7 mouse cellular contexts compared by ENCODE assay signal in the genomic region with DNA sequence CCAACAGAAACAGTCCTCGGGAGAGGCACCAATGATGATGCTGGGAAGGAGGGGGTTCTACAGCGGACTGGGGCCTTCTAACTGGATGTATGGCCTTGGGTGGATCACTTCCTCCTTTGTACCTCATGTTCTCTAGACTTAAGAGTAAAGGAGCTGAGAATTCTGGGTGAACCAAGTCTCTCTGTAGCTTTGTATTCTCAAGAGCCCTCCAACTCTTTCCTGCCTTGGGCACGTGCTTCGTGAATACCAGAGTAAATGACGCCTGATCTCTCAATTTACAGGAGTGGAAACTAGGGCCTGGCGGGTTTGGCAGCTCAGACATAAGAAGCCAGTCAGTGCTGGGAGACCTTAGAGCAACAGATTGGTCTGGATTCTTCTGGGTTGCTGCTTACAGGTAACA. TPM values are rescaled to one million over a fixed set of nuclear protein-coding genes. Genes with fewer than 3 reads are reported as not detected.
DNase-seq lines count a peak whose midpoint lies in the region; ATAC-seq and TF ChIP-seq lines count a peak whose summit lies in the region.

No protein-coding gene starts in this region.

- WGBS in lung, embryonic 14.5 days: 20% methylated on average over 6 of the region's 6 CpGs
- 44% methylated on average over 6 of the region's 6 CpGs for WGBS in lung, adult 2 months
- 34% methylated on average over 6 of the region's 6 CpGs for whole genome bisulfite sequencing in heart, embryonic 16.5 days
- 7% methylated on average over 6 of the region's 6 CpGs for WGBS in liver, embryonic 16.5 days (ENCODE audit: insufficient replicate concordance)

- DNase-seq in lung, embryonic 14.5 days: peak; percentile 60
- DNase-seq in lung, adult 2 months: no peak
- DNase-seq in brain, embryonic 14.5 days (ENCODE audit: low read depth): peak; percentile 33
- DNase-seq in thymus, postnatal 25 days: peak; percentile 14
- no peak for DNase-seq in left cerebral cortex, postnatal 36 days (ENCODE audit: low spot score in 2 of 2)

- peak overlapping the region; percentile 80 for H3K9ac ChIP-seq in lung, embryonic 14.5 days
- H3K9ac ChIP-seq in heart, embryonic 16.5 days (ENCODE audit: low read length): peak overlapping the region; percentile 81
- H3K9ac ChIP-seq in liver, embryonic 16.5 days (ENCODE audit: low read depth, low read length): peak overlapping the region; percentile 85

- no peaks in the 10 kb centered on the region for H3K9me3 ChIP-seq in lung, embryonic 14.5 days (ENCODE audit: low read depth, low read length)
- H3K9me3 ChIP-seq in heart, embryonic 16.5 days (replicated peaks; ENCODE audit: control insufficient read depth, low read length): no peaks in the 10 kb centered on the region
- H3K9me3 ChIP-seq in liver, embryonic 16.5 days (replicated peaks; ENCODE audit: control insufficient read depth, low read length): no peaks in the 10 kb centered on the region

- no peak for TF ChIP-seq POLR2A in lung, adult 2 months (IDR thresholded peaks at IDR 0.05; ENCODE audit: borderline replicate concordance, extremely low read depth, low read depth, low read length)
- no peak for TF ChIP-seq POLR2A in brain, embryonic 14.5 days (IDR thresholded peaks at IDR 0.05; ENCODE audit: borderline replicate concordance, extremely low read depth, insufficient read depth, insufficient read length, poor library complexity, severe bottlenecking)

- peak overlapping the region; percentile 67 for H3K4me2 ChIP-seq in lung, embryonic 14.5 days
- H3K4me2 ChIP-seq in heart, embryonic 16.5 days (ENCODE audit: low read depth, low read length): peak overlapping the region; percentile 79
- peak overlapping the region; percentile 96 for H3K4me2 ChIP-seq in liver, embryonic 16.5 days (ENCODE audit: low read depth, low read length)

- peaks cover 7% of the 10 kb centered on the region; the same call in 1 of the 2 replicates for H3K4me1 ChIP-seq in lung, embryonic 14.5 days (ENCODE audit: insufficient read depth)
- peaks cover 14% of the 10 kb centered on the region for H3K4me1 ChIP-seq in lung, adult 2 months (ENCODE audit: control insufficient read depth, insufficient read depth, low read length)
- peaks cover 18% of the 10 kb centered on the region for H3K4me1 ChIP-seq in heart, embryonic 16.5 days (ENCODE audit: control insufficient read depth, insufficient read depth, low read length)
- H3K4me1 ChIP-seq in liver, embryonic 16.5 days (ENCODE audit: control insufficient read depth, low read depth, low read length): peaks cover 28% of the 10 kb centered on the region

- intact Hi-C loops in left cerebral cortex, postnatal 36 days (cut with DNase I): loop anchor here (5.0 kb wide), 1 partner anchor 45 kb away; the partner anchor contains the start of genes Lsm3 and Xpc

- H3K27ac ChIP-seq in lung, embryonic 14.5 days (ENCODE audit: low read depth): peak overlapping the region; percentile 83; the same call in 1 of the 2 replicates
- peak overlapping the region; percentile 85 for H3K27ac ChIP-seq in heart, embryonic 16.5 days (ENCODE audit: low read length)
- H3K27ac ChIP-seq in liver, embryonic 16.5 days (ENCODE audit: low read length): peak overlapping the region; percentile 12

- H3K27me3 ChIP-seq in lung, embryonic 14.5 days (ENCODE audit: insufficient read depth, low read length): no peaks in the 10 kb centered on the region
- H3K27me3 ChIP-seq in heart, embryonic 16.5 days (ENCODE audit: control insufficient read depth, insufficient read depth, low read length): no peaks in the 10 kb centered on the region
- no peaks in the 10 kb centered on the region for H3K27me3 ChIP-seq in liver, embryonic 16.5 days (ENCODE audit: control insufficient read depth, insufficient read depth, low read depth, low read length)

- no peak for ATAC-seq in lung, embryonic 14.5 days (ENCODE audit: insufficient read depth)
- no peak for ATAC-seq in heart, embryonic 16.5 days (replicated peaks; ENCODE audit: extremely low read depth, insufficient read depth, low FRiP score)
- ATAC-seq in liver, embryonic 16.5 days (ENCODE audit: low read depth): no peak

- no peak for TF ChIP-seq CTCF in lung, embryonic 14.5 days (IDR thresholded peaks at IDR 0.05; ENCODE audit: low read depth)
- no peak for TF ChIP-seq CTCF in lung, adult 2 months (IDR thresholded peaks at IDR 0.05; ENCODE audit: insufficient read depth, low read length)
- TF ChIP-seq CTCF in brain, embryonic 14.5 days (IDR thresholded peaks at IDR 0.05; ENCODE audit: borderline replicate concordance, extremely low read depth, insufficient read depth, insufficient read length): no peak

- peaks cover 31% of the 10 kb centered on the region for H3K36me3 ChIP-seq in lung, embryonic 14.5 days (ENCODE audit: insufficient read depth)
- H3K36me3 ChIP-seq in heart, embryonic 16.5 days (ENCODE audit: control insufficient read depth, insufficient read depth): peaks cover 5% of the 10 kb centered on the region
- peaks cover 3% of the 10 kb centered on the region for H3K36me3 ChIP-seq in liver, embryonic 16.5 days (ENCODE audit: control insufficient read depth, insufficient read depth)

- peak overlapping the region; percentile 83 for H3K4me3 ChIP-seq in lung, embryonic 14.5 days (ENCODE audit: low read depth, low read length)
- H3K4me3 ChIP-seq in lung, adult 2 months (replicated peaks; ENCODE audit: extremely low read depth, low read depth, low read length): no peak overlapping the region
- H3K4me3 ChIP-seq in heart, embryonic 16.5 days (ENCODE audit: low read length): peak overlapping the region; percentile 79
- H3K4me3 ChIP-seq in liver, embryonic 16.5 days (ENCODE audit: low read depth, low read length): peak overlapping the region; percentile 88

RNA-seq across cellular contexts. Expression of gene Chchd4, which starts 1.0 kb away (rescaled TPM):
- 28.7 and 32.0 TPM in 2 replicates for polyA plus RNA-seq in lung, embryonic 14.5 days (2014; fragmentation: Nextera tagmentation; extraction: Ambion mirVana)
- polyA plus RNA-seq in lung, adult 2 months (2012; rRNA removed): 3.5 and 4.4 TPM in 2 replicates
- 14.0 and 14.5 TPM in 2 replicates for polyA plus RNA-seq in brain, embryonic 14.5 days (2012; rRNA removed)
- polyA plus RNA-seq in heart, embryonic 16.5 days (2015; fragmentation: Nextera tagmentation; extraction: Ambion mirVana): 32.4 and 33.7 TPM in 2 replicates
- 9.9 and 10.1 TPM in 2 replicates for polyA plus RNA-seq in liver, embryonic 16.5 days (2015; fragmentation: Nextera tagmentation; extraction: Ambion mirVana)
- total RNA-seq in left cerebral cortex, postnatal 36 days (2021): 10 to 100 TPM; 19.8 to 21.1 TPM

RNA-seq across cellular contexts. Expression of gene Tmem43, which starts 1.2 kb away (rescaled TPM):
- 57.6 and 57.9 TPM in 2 replicates for polyA plus RNA-seq in lung, embryonic 14.5 days (2014; fragmentation: Nextera tagmentation; extraction: Ambion mirVana)
- polyA plus RNA-seq in lung, adult 2 months (2012; rRNA removed): 65.2 and 79.5 TPM in 2 replicates
- 52.6 and 58.6 TPM in 2 replicates for polyA plus RNA-seq in brain, embryonic 14.5 days (2012; rRNA removed)
- 27.6 and 29.7 TPM in 2 replicates for polyA plus RNA-seq in heart, embryonic 16.5 days (2015; fragmentation: Nextera tagmentation; extraction: Ambion mirVana)
- 10.6 and 12.1 TPM in 2 replicates for polyA plus RNA-seq in liver, embryonic 16.5 days (2015; fragmentation: Nextera tagmentation; extraction: Ambion mirVana)
- total RNA-seq in left cerebral cortex, postnatal 36 days (2021): 10 to 100 TPM; 24.9 to 29.6 TPM

RNA-seq across cellular contexts. Expression of gene Xpc, which starts 43.4 kb away (rescaled TPM):
- polyA plus RNA-seq in lung, embryonic 14.5 days (2014; fragmentation: Nextera tagmentation; extraction: Ambion mirVana): 15.4 and 17.9 TPM in 2 replicates
- 12.4 and 17.3 TPM in 2 replicates for polyA plus RNA-seq in lung, adult 2 months (2012; rRNA removed)
- 13.9 and 17.3 TPM in 2 replicates for polyA plus RNA-seq in brain, embryonic 14.5 days (2012; rRNA removed)
- 11.9 and 13.7 TPM in 2 replicates for polyA plus RNA-seq in heart, embryonic 16.5 days (2015; fragmentation: Nextera tagmentation; extraction: Ambion mirVana)
- 4.7 and 5.3 TPM in 2 replicates for polyA plus RNA-seq in liver, embryonic 16.5 days (2015; fragmentation: Nextera tagmentation; extraction: Ambion mirVana)
- 10 to 100 TPM; 13.2 to 14.9 TPM for total RNA-seq in left cerebral cortex, postnatal 36 days (2021)

RNA-seq across cellular contexts. Expression of gene Lsm3, which starts 43.4 kb away (rescaled TPM):
- 325 TPM in 2 replicates for polyA plus RNA-seq in lung, embryonic 14.5 days (2014; fragmentation: Nextera tagmentation; extraction: Ambion mirVana)
- polyA plus RNA-seq in lung, adult 2 months (2012; rRNA removed): 7.7 and 10.8 TPM in 2 replicates
- 87.3 and 117 TPM in 2 replicates for polyA plus RNA-seq in brain, embryonic 14.5 days (2012; rRNA removed)
- polyA plus RNA-seq in heart, embryonic 16.5 days (2015; fragmentation: Nextera tagmentation; extraction: Ambion mirVana): 164 and 183 TPM in 2 replicates
- polyA plus RNA-seq in liver, embryonic 16.5 days (2015; fragmentation: Nextera tagmentation; extraction: Ambion mirVana): 84.4 and 93.5 TPM in 2 replicates
- total RNA-seq in left cerebral cortex, postnatal 36 days (2021): 10 to 100 TPM; 35.0 to 41.3 TPM

Comparison
In these comparisons a context has a peak if more than half of its experiments do, and no peak if none do; other contexts are left out.
1. DNase-seq: peak in lung, embryonic 14.5 days (single experiment), brain, embryonic 14.5 days (single experiment) and thymus, postnatal 25 days (single experiment); none in lung, adult 2 months (single experiment) and left cerebral cortex, postnatal 36 days (0 of 2).
2. H3K27ac ChIP-seq: peak in every context shown above with its lines; median percentile 85 in heart, embryonic 16.5 days; 83 in lung, embryonic 14.5 days; 12 in liver, embryonic 16.5 days.
3. Peak in every context shown above with its lines, with median percentiles within 50 percentile points of each other: H3K4me2 ChIP-seq and H3K9ac ChIP-seq.